Mouse (Mus musculus): Measurements from ENCODE around the gene Itpkc. TPM values are rescaled to one million over a fixed set of nuclear protein-coding genes. Genes with fewer than 3 reads are reported as not detected.
A peak's percentile ranks its signal among the peaks of the same experiment; 100 is the strongest.

Gene Itpkc
- polyA plus RNA-seq, 1 experiment from 2014 or later, result 4.4 TPM

MicroRNAs within 50 kb of the gene (microRNA counts, 519-probe panel; counts per million panel counts)
- 341 counts per million, percentile 65 among the panel's probes with 10 or more counts for microRNA mmu-miR-1191

Small RNA genes within 50 kb of the gene (microRNA-seq; reads per million reads assigned to microRNA genes)
- 12.6 reads per million, percentile 24 among the genes with 10 or more reads in this experiment for gene Mir1191
- gene Mir3101, result 0.90 reads per million

Other genes starting within 250 kb of the Itpkc start
- not detected in 2 replicates for gene Cyp2a12, start 199.6 kb downstream of the Itpkc start, polyA plus RNA-seq (2016; fragmentation: Nextera tagmentation; extraction: Ambion mirVana)
- gene Cyp2f2, start 108.8 kb downstream of the Itpkc start, polyA plus RNA-seq (2016; fragmentation: Nextera tagmentation; extraction: Ambion mirVana), result not detected in 2 replicates
- gene Cyp2t4, start 74.9 kb downstream of the Itpkc start, polyA plus RNA-seq (2016; fragmentation: Nextera tagmentation; extraction: Ambion mirVana), result 0.12 and 0.16 TPM in 2 replicates
- 73.7 and 74.0 TPM in 2 replicates for gene Egln2, start 61.9 kb downstream of the Itpkc start, polyA plus RNA-seq (2016; fragmentation: Nextera tagmentation; extraction: Ambion mirVana)
- 55.2 and 56.3 TPM in 2 replicates for gene Rab4b, start 49.8 kb downstream of the Itpkc start, polyA plus RNA-seq (2016; fragmentation: Nextera tagmentation; extraction: Ambion mirVana)
- not detected in 2 replicates for gene Gm21983, start 47.6 kb downstream of the Itpkc start, polyA plus RNA-seq (2016; fragmentation: Nextera tagmentation; extraction: Ambion mirVana)
- 1.1 and 1.7 TPM in 2 replicates for gene Mia, start 47.5 kb downstream of the Itpkc start, polyA plus RNA-seq (2016; fragmentation: Nextera tagmentation; extraction: Ambion mirVana)
- 4.1 and 4.3 TPM in 2 replicates for gene BC024978, start 32.9 kb downstream of the Itpkc start, polyA plus RNA-seq (2016; fragmentation: Nextera tagmentation; extraction: Ambion mirVana)
- 418 and 425 TPM in 2 replicates for gene Snrpa, start 32.4 kb downstream of the Itpkc start, polyA plus RNA-seq (2016; fragmentation: Nextera tagmentation; extraction: Ambion mirVana)
- gene Coq8b, start 4.4 kb upstream of the Itpkc start, polyA plus RNA-seq (2016; fragmentation: Nextera tagmentation; extraction: Ambion mirVana), result 24.1 and 24.4 TPM in 2 replicates
- 13.6 and 15.6 TPM in 2 replicates for gene Numbl, start 29.8 kb upstream of the Itpkc start, polyA plus RNA-seq (2016; fragmentation: Nextera tagmentation; extraction: Ambion mirVana)
- gene Ltbp4, start 109.0 kb upstream of the Itpkc start, polyA plus RNA-seq (2016; fragmentation: Nextera tagmentation; extraction: Ambion mirVana), result 8.5 and 11.1 TPM in 2 replicates
- 62.4 and 67.7 TPM in 2 replicates for gene Shkbp1, start 127.4 kb upstream of the Itpkc start, polyA plus RNA-seq (2016; fragmentation: Nextera tagmentation; extraction: Ambion mirVana)
- 1.4 TPM in 1 of 2 replicates, not detected in the other for gene Gm20479, start 128.8 kb upstream of the Itpkc start, polyA plus RNA-seq (2016; fragmentation: Nextera tagmentation; extraction: Ambion mirVana)
- 0.20 and 0.37 TPM in 2 replicates for gene Sptbn4, start 219.0 kb upstream of the Itpkc start, polyA plus RNA-seq (2016; fragmentation: Nextera tagmentation; extraction: Ambion mirVana)
- 34.8 and 45.5 TPM in 2 replicates for gene Blvrb, start 219.3 kb upstream of the Itpkc start, polyA plus RNA-seq (2016; fragmentation: Nextera tagmentation; extraction: Ambion mirVana)
- 21.7 and 24.8 TPM in 2 replicates for gene Sertad3, start 245.1 kb upstream of the Itpkc start, polyA plus RNA-seq (2016; fragmentation: Nextera tagmentation; extraction: Ambion mirVana)